Mouse (Mus musculus) embryonic facial prominence, embryonic 14.5 days (tissue): ENCODE measurements around the gene Tppp3. TPM values are rescaled to one million over a fixed set of nuclear protein-coding genes. Genes with fewer than 3 reads are reported as not detected.

Source experiments
- ATAC-seq: fragments of 200-750 bp; cut with Nextera tagmentation; 2 replicates; pipeline ENCODE4 v1.8.0; 2017; ENCODE audit warnings: low read depth, moderate number of reproducible peaks, moderate TSS enrichment
- DNase-seq: peaks from one replicate; pipeline ENCODE4 v3.0.0-alpha.2; 2015; ENCODE audit warnings: low spot score
- H3K27ac ChIP-seq: fragments of 300-500 bp; sonication (generic); replicated peaks from 2 replicates; pipeline ENCODE4 v1.5.1; 2014; ENCODE audit warnings: low read depth, mild to moderate bottlenecking, low read length, moderate library complexity
- H3K27me3 ChIP-seq: fragments of 300-500 bp; sonication (generic); replicated peaks from 2 replicates; pipeline ENCODE4 v1.6.1; 2014; ENCODE audit warnings: low read length; ENCODE audit not compliant: control insufficient read depth, insufficient read depth
- H3K36me3 ChIP-seq: fragments of 300-500 bp; sonication (generic); 2 replicates; pipeline ENCODE4 v1.6.1; 2014; ENCODE audit warnings: low read length, mixed read lengths; ENCODE audit not compliant: control insufficient read depth, insufficient read depth
- H3K4me1 ChIP-seq: fragments of 300-500 bp; sonication (generic); 2 replicates; pipeline ENCODE4 v1.6.1; 2014; ENCODE audit warnings: antibody characterized with exemption, low read length; ENCODE audit not compliant: control insufficient read depth, insufficient read depth
- H3K4me2 ChIP-seq: fragments of 300-500 bp; sonication (generic); 2 replicates; pipeline ENCODE4 v1.6.1; 2014; ENCODE audit warnings: low read depth, mild to moderate bottlenecking, low read length, moderate library complexity, mixed read lengths
- H3K4me3 ChIP-seq: fragments of 300-500 bp; sonication (generic); 2 replicates; pipeline ENCODE4 v1.5.1; 2014; ENCODE audit warnings: low read depth, mild to moderate bottlenecking, low read length
- H3K9ac ChIP-seq: fragments of 300-500 bp; sonication (generic); 2 replicates; pipeline ENCODE4 v1.6.1; 2014; ENCODE audit warnings: low read depth, mild to moderate bottlenecking, low read length, moderate library complexity, mixed read lengths
- H3K9me3 ChIP-seq: fragments of 300-500 bp; sonication (generic); 2 replicates; pipeline ENCODE4 v1.6.1; 2016; ENCODE audit warnings: low read length; ENCODE audit not compliant: control insufficient read depth
- WGBS: fragments of 180-500 bp; shearing (Covaris S2); extraction: QIAGEN DNeasy Blood & Tissue Kit; methylation state at CpG from one replicate; pipeline ENCODE4 v1.1.7; 2014; 5-methylcytosine and 5-hydroxymethylcytosine counted together
- polyA plus RNA-seq: library from polyadenylated mRNA; unstranded; fragments of >200 nt; fragmentation: Nextera tagmentation; extraction: Ambion mirVana; gene quantifications from 2 replicates; pipeline ENCODE4 v1.2.1, GENCODE M21; 2014

Tppp3 gene
- polyA plus RNA-seq, 1 experiment from 2014 or later = 243 TPM

GRCm38 (mm10) chr8:105419800-105420199, 51.5 kb downstream of the Tppp3 start:
- H3K9ac ChIP-seq = no peak overlapping the region
- no peak overlapping the region for H3K27ac ChIP-seq
- no peaks in the 10 kb centered on the region for H3K36me3 ChIP-seq
- 83% methylated on average over 4 of the region's 4 CpGs for WGBS
- ATAC-seq (no peak), DNase-seq (no peak)
- no peaks in the 10 kb centered on the region for H3K4me1 ChIP-seq
- H3K9me3 ChIP-seq = no peaks in the 10 kb centered on the region
- no peak overlapping the region for H3K4me3 ChIP-seq
- H3K4me2 ChIP-seq = no peak overlapping the region
- peaks cover 2% of the 10 kb centered on the region; the same call in 1 of the 2 replicates for H3K27me3 ChIP-seq

- Histone ChIP-seq H3K36me3 (no peaks in the 10 kb centered on the region), H3K9ac (no peak overlapping the region), H3K27me3 (peaks cover 10% of the 10 kb centered on the region), H3K4me2 (no peak overlapping the region), H3K27ac (no peak overlapping the region), H3K4me1 (no peaks in the 10 kb centered on the region), H3K9me3 (no peaks in the 10 kb centered on the region), H3K4me3 (no peak overlapping the region)
- WGBS = 76% methylated on average over 2 of the region's 2 CpGs
- ATAC-seq (no peak), DNase-seq (no peak)
Measured at GRCm38 (mm10) chr8:105418992-105419391, 52.3 kb downstream of the Tppp3 start.

Other genes starting within 250 kb of the Tppp3 start
- gene D230025D16Rik, start 246.4 kb downstream of the Tppp3 start, polyA plus RNA-seq = 25.4 and 27.0 TPM in 2 replicates
- gene B3gnt9, start 216.4 kb downstream of the Tppp3 start, polyA plus RNA-seq = 37.0 and 42.8 TPM in 2 replicates
- gene Tradd, start 206.9 kb downstream of the Tppp3 start, polyA plus RNA-seq = 21.1 and 23.3 TPM in 2 replicates
- 2.9 and 3.2 TPM in 2 replicates for gene Fbxl8, start 206.9 kb downstream of the Tppp3 start, polyA plus RNA-seq
- 0.38 and 0.49 TPM in 2 replicates for gene Hsf4, start 201.7 kb downstream of the Tppp3 start, polyA plus RNA-seq
- gene Nol3, start 195.4 kb downstream of the Tppp3 start, polyA plus RNA-seq = 5.3 and 5.4 TPM in 2 replicates
- 8.1 and 10.6 TPM in 2 replicates for gene 4931428F04Rik, start 181.7 kb downstream of the Tppp3 start, polyA plus RNA-seq
- 7.7 and 8.9 TPM in 2 replicates for gene Exoc3l, start 175.4 kb downstream of the Tppp3 start, polyA plus RNA-seq
- 72.2 and 73.8 TPM in 2 replicates for gene E2f4, start 173.9 kb downstream of the Tppp3 start, polyA plus RNA-seq
- 5.1 and 7.4 TPM in 2 replicates for gene Elmo3, start 165.9 kb downstream of the Tppp3 start, polyA plus RNA-seq
- gene Lrrc29, start 145.2 kb downstream of the Tppp3 start, polyA plus RNA-seq = 1.4 and 2.4 TPM in 2 replicates
- gene Tmem208, start 145.2 kb downstream of the Tppp3 start, polyA plus RNA-seq = 112 and 132 TPM in 2 replicates
- 2.4 and 2.7 TPM in 2 replicates for gene Fhod1, start 123.6 kb downstream of the Tppp3 start, polyA plus RNA-seq
- gene Slc9a5, start 122.7 kb downstream of the Tppp3 start, polyA plus RNA-seq = 3.0 and 3.3 TPM in 2 replicates
- 0.25 and 0.63 TPM in 2 replicates for gene Plekhg4, start 98.3 kb downstream of the Tppp3 start, polyA plus RNA-seq
- not detected in 2 replicates for gene Kctd19, start 58.0 kb downstream of the Tppp3 start, polyA plus RNA-seq
- gene Lrrc36, start 58.0 kb downstream of the Tppp3 start, polyA plus RNA-seq = 0.46 and 0.58 TPM in 2 replicates
- gene Zdhhc1, start 25.4 kb upstream of the Tppp3 start, polyA plus RNA-seq = 30.1 and 38.6 TPM in 2 replicates
- 1.1 and 2.2 TPM in 2 replicates for gene Hsd11b2, start 47.2 kb upstream of the Tppp3 start, polyA plus RNA-seq
- gene Atp6v0d1, start 94.5 kb upstream of the Tppp3 start, polyA plus RNA-seq = 92.7 and 102 TPM in 2 replicates
- gene Ripor1, start 133.7 kb upstream of the Tppp3 start, polyA plus RNA-seq = 22.4 and 23.6 TPM in 2 replicates
- gene Ctcf, start 165.0 kb upstream of the Tppp3 start, polyA plus RNA-seq = 80.9 and 82.5 TPM in 2 replicates
- gene Agrp, start 165.9 kb upstream of the Tppp3 start, polyA plus RNA-seq = 1.7 and 1.9 TPM in 2 replicates
- 1.1 and 1.4 TPM in 2 replicates for gene Carmil2, start 214.7 kb upstream of the Tppp3 start, polyA plus RNA-seq
- 56.4 and 58.7 TPM in 2 replicates for gene Acd, start 229.6 kb upstream of the Tppp3 start, polyA plus RNA-seq
- gene Pard6a, start 229.6 kb upstream of the Tppp3 start, polyA plus RNA-seq = 17.8 and 18.4 TPM in 2 replicates
- gene 4933405L10Rik, start 236.1 kb upstream of the Tppp3 start, polyA plus RNA-seq = 0.42 TPM in 1 of 2 replicates, not detected in the other
- gene Enkd1, start 236.7 kb upstream of the Tppp3 start, polyA plus RNA-seq = 20.7 and 20.8 TPM in 2 replicates